ENCODE assay signal across 8 mouse cellular contexts in genomic region chr9:15529275-15529964, GRCm38 (mm10). TPM values are rescaled to one million over a fixed set of nuclear protein-coding genes. Genes with fewer than 3 reads are reported as not detected.
DNase-seq lines count a peak whose midpoint lies in the region; ATAC-seq lines count a peak whose summit lies in the region.

No protein-coding gene starts in this region.

- H3K36me3 ChIP-seq in neural tube, embryonic 11.5 days (ENCODE audit: control insufficient read depth, insufficient read depth, low read length): no peaks in the 10 kb centered on the region
- no peaks in the 10 kb centered on the region for H3K36me3 ChIP-seq in intestine, embryonic 16.5 days (ENCODE audit: control insufficient read depth, insufficient read depth, low read length)
- H3K36me3 ChIP-seq in midbrain, embryonic 13.5 days: no peaks in the 10 kb centered on the region

- H3K27me3 ChIP-seq in neural tube, embryonic 11.5 days (ENCODE audit: control insufficient read depth, insufficient read depth, low read length): no peaks in the 10 kb centered on the region
- no peaks in the 10 kb centered on the region for H3K27me3 ChIP-seq in intestine, embryonic 16.5 days (replicated peaks; ENCODE audit: control insufficient read depth, insufficient read depth, low read length)
- H3K27me3 ChIP-seq in midbrain, embryonic 13.5 days: no peaks in the 10 kb centered on the region

- no peaks in the 10 kb centered on the region for H3K9me3 ChIP-seq in neural tube, embryonic 11.5 days (ENCODE audit: control insufficient read depth, low read length)
- H3K9me3 ChIP-seq in intestine, embryonic 16.5 days (ENCODE audit: control insufficient read depth, low read length): no peaks in the 10 kb centered on the region
- no peaks in the 10 kb centered on the region for H3K9me3 ChIP-seq in midbrain, embryonic 13.5 days

- peaks cover 13% of the 10 kb centered on the region for H3K4me1 ChIP-seq in neural tube, embryonic 11.5 days (ENCODE audit: control insufficient read depth, insufficient read depth, low read length)
- H3K4me1 ChIP-seq in intestine, embryonic 16.5 days (ENCODE audit: control insufficient read depth, insufficient read depth, low read length): peaks cover 40% of the 10 kb centered on the region
- peaks cover 31% of the 10 kb centered on the region for H3K4me1 ChIP-seq in midbrain, embryonic 13.5 days (replicated peaks)

- H3K4me2 ChIP-seq in neural tube, embryonic 11.5 days (ENCODE audit: low read depth): no peak overlapping the region
- H3K4me2 ChIP-seq in intestine, embryonic 16.5 days (ENCODE audit: low read depth, low read length): no peak overlapping the region
- no peak overlapping the region for H3K4me2 ChIP-seq in midbrain, embryonic 13.5 days (replicated peaks)

- WGBS in neural tube, embryonic 11.5 days: 61% methylated on average over 8 of the region's 8 CpGs
- WGBS in intestine, embryonic 16.5 days: 50% methylated on average over 8 of the region's 8 CpGs
- 68% methylated on average over 8 of the region's 8 CpGs for WGBS in midbrain, embryonic 13.5 days

- H3K27ac ChIP-seq in neural tube, embryonic 11.5 days (ENCODE audit: low read depth, low read length): no peak overlapping the region
- peak overlapping the region; percentile 52 for H3K27ac ChIP-seq in intestine, embryonic 16.5 days (ENCODE audit: low read length)
- no peak overlapping the region for H3K27ac ChIP-seq in midbrain, embryonic 13.5 days

- DNase-seq in neural tube, embryonic 11.5 days (ENCODE audit: low spot score): peak; percentile 27
- DNase-seq in neural tube, embryonic 10.5 days (ENCODE audit: extremely low spot score, low spot score): no peak
- DNase-seq in cerebellum, adult 9-11 months: peak; percentile 48
- no peak for DNase-seq in spleen, postnatal 4 days (ENCODE audit: low spot score in 2 of 2)
- no peak for DNase-seq in c-Kit-positive CD71-positive TER-119-positive erythroid progenitor cells, embryonic 14.5 days (ENCODE audit: low spot score)

- no peak overlapping the region for H3K4me3 ChIP-seq in neural tube, embryonic 11.5 days (ENCODE audit: low read depth, low read length)
- no peak overlapping the region for H3K4me3 ChIP-seq in intestine, embryonic 16.5 days (ENCODE audit: low read length)
- H3K4me3 ChIP-seq in midbrain, embryonic 13.5 days (replicated peaks): no peak overlapping the region

- no peak for ATAC-seq in neural tube, embryonic 11.5 days (ENCODE audit: insufficient read depth, low FRiP score, low TSS enrichment)
- peak; percentile 54 for ATAC-seq in intestine, embryonic 16.5 days
- ATAC-seq in midbrain, embryonic 13.5 days: peak; percentile 58
- ATAC-seq in granulocyte monocyte progenitor cell, adult 5-6 weeks (replicated peaks; ENCODE audit: poor library complexity, severe bottlenecking): no peak

- H3K9ac ChIP-seq in neural tube, embryonic 11.5 days (ENCODE audit: low read length): no peak overlapping the region
- 0 out of 2 replicates have a peak overlapping the region, but pooled peaks have one; percentile 16 for H3K9ac ChIP-seq in intestine, embryonic 16.5 days (ENCODE audit: low read depth, low read length)
- H3K9ac ChIP-seq in midbrain, embryonic 13.5 days (replicated peaks): no peak overlapping the region

RNA-seq across cellular contexts. Expression of gene Smco4, which starts 36.2 kb away (rescaled TPM):
- polyA plus RNA-seq in neural tube, embryonic 11.5 days (2014; fragmentation: Nextera tagmentation; extraction: Ambion mirVana): 3.6 and 3.7 TPM in 2 replicates
- 2.5 and 3.4 TPM in 2 replicates for polyA plus RNA-seq in intestine, embryonic 16.5 days (2015; fragmentation: Nextera tagmentation; extraction: Ambion mirVana)
- 1.3 and 1.5 TPM in 2 replicates for polyA plus RNA-seq in midbrain, embryonic 13.5 days (2015; fragmentation: Nextera tagmentation; extraction: Ambion mirVana)
- total RNA-seq in granulocyte monocyte progenitor cell, adult 5-6 weeks (2014; fragmentation: Nextera tagmentation): 29.3 and 46.2 TPM in 2 replicates
- 11.2 and 13.8 TPM in 2 replicates for total RNA-seq in granulocyte monocyte progenitor cell, adult 5-6 weeks (2017)

Comparison
In these comparisons a context has a peak if more than half of its experiments do, and no peak if none do; other contexts are left out.
1. DNase-seq: peak in neural tube, embryonic 11.5 days (single experiment) and cerebellum, adult 9-11 months (single experiment); none in neural tube, embryonic 10.5 days (single experiment), spleen, postnatal 4 days (0 of 2) and c-Kit-positive CD71-positive TER-119-positive erythroid progenitor cells, embryonic 14.5 days (single experiment).
2. ATAC-seq: peak in intestine, embryonic 16.5 days (single experiment) and midbrain, embryonic 13.5 days (single experiment); none in neural tube, embryonic 11.5 days (single experiment) and granulocyte monocyte progenitor cell, adult 5-6 weeks (single experiment).